Mouse (Mus musculus) liver, embryonic 12.5 days (tissue): ENCODE data around the gene Cckar. TPM values are rescaled to one million over a fixed set of nuclear protein-coding genes. Genes with fewer than 3 reads are reported as not detected.

Source experiments
- ATAC-seq: fragments of 200-750 bp; cut with Nextera tagmentation; 2 replicates; pipeline ENCODE4 v1.8.0; 2017; ENCODE audit warnings: moderate number of reproducible peaks, mild to moderate bottlenecking, moderate library complexity
- H3K27ac ChIP-seq: fragments of 300-500 bp; sonication (generic); 2 replicates; pipeline ENCODE4 v1.5.1; 2016; ENCODE audit warnings: mild to moderate bottlenecking
- H3K27me3 ChIP-seq: fragments of 300-500 bp; sonication (generic); replicated peaks from 2 replicates; pipeline ENCODE4 v1.6.1; 2016; ENCODE audit warnings: mild to moderate bottlenecking, moderate library complexity
- H3K36me3 ChIP-seq: fragments of 300-500 bp; sonication (generic); 2 replicates; pipeline ENCODE4 v1.6.1; 2016; ENCODE audit warnings: mild to moderate bottlenecking, moderate library complexity
- H3K4me1 ChIP-seq: fragments of 300-500 bp; sonication (generic); 2 replicates; pipeline ENCODE4 v1.6.1; 2016
- H3K4me2 ChIP-seq: fragments of 300-500 bp; sonication (generic); 2 replicates; pipeline ENCODE4 v1.6.1; 2016; ENCODE audit warnings: mild to moderate bottlenecking, moderate library complexity
- H3K4me3 ChIP-seq: fragments of 300-500 bp; sonication (generic); 2 replicates; pipeline ENCODE4 v1.5.1; 2016; ENCODE audit warnings: mild to moderate bottlenecking, moderate library complexity
- H3K9ac ChIP-seq: fragments of 300-500 bp; sonication (generic); 2 replicates; pipeline ENCODE4 v1.6.1; 2016; ENCODE audit warnings: mild to moderate bottlenecking, moderate library complexity
- H3K9me3 ChIP-seq: fragments of 300-500 bp; sonication (generic); replicated peaks from 2 replicates; pipeline ENCODE4 v1.6.1; 2016; ENCODE audit warnings: mild to moderate bottlenecking, moderate library complexity
- WGBS: fragments of 180-500 bp; shearing (Covaris S2); methylation state at CpG from one replicate; pipeline ENCODE4 v1.1.7; 2016; ENCODE audit not compliant: insufficient replicate concordance; 5-methylcytosine and 5-hydroxymethylcytosine counted together
- polyA plus RNA-seq: library from polyadenylated mRNA; unstranded; fragments of >200 nt; fragmentation: Nextera tagmentation; extraction: Ambion mirVana; gene quantifications from 2 replicates; pipeline ENCODE4 v1.2.1, GENCODE M21; 2016

The Cckar gene
- polyA plus RNA-seq, 1 experiment from 2014 or later, result 0.12 TPM

- Histone ChIP-seq H3K9ac (no peak overlapping the region), H3K27me3 (0 out of 2 replicates have a peak, but pooled peaks cover 5% of the 10 kb centered on the region), H3K4me3 (no peak overlapping the region), H3K36me3 (no peaks in the 10 kb centered on the region), H3K9me3 (0 out of 2 replicates have a peak, but pooled peaks cover 5% of the 10 kb centered on the region), H3K4me1 (no peaks in the 10 kb centered on the region), H3K27ac (no peak overlapping the region), H3K4me2 (no peak overlapping the region)
- no peak for ATAC-seq
- 48% methylated on average over 4 of the region's 4 CpGs for WGBS
Measured at GRCm38 (mm10) chr5:53671507-53671906, 36.0 kb downstream of the Cckar start.

- Histone ChIP-seq H3K4me2 (no peak overlapping the region), H3K9me3 (0 out of 2 replicates have a peak, but pooled peaks cover 5% of the 10 kb centered on the region), H3K36me3 (no peaks in the 10 kb centered on the region), H3K4me1 (no peaks in the 10 kb centered on the region), H3K27ac (no peak overlapping the region), H3K9ac (no peak overlapping the region), H3K27me3 (0 out of 2 replicates have a peak, but pooled peaks cover 5% of the 10 kb centered on the region), H3K4me3 (no peak overlapping the region)
- no peak for ATAC-seq
- WGBS, result 61% methylated on average over 10 of the region's 10 CpGs
Measured at GRCm38 (mm10) chr5:53670321-53670938, 37.1 kb downstream of the Cckar start.

GRCm38 (mm10) chr5:53668021-53668420 lies 39.5 kb downstream of the Cckar start:
- Histone ChIP-seq H3K36me3 (no peaks in the 10 kb centered on the region), H3K27ac (no peak overlapping the region), H3K9me3 (no peaks in the 10 kb centered on the region), H3K9ac (no peak overlapping the region), H3K4me2 (no peak overlapping the region), H3K4me3 (no peak overlapping the region), H3K27me3 (0 out of 2 replicates have a peak, but pooled peaks cover 5% of the 10 kb centered on the region), H3K4me1 (no peaks in the 10 kb centered on the region)
- ATAC-seq, result no peak
- 70% methylated on average over 5 of the region's 5 CpGs for WGBS

GRCm38 (mm10) chr5:53663665-53664064 lies 43.8 kb downstream of the Cckar start:
- no peak overlapping the region for H3K4me3 ChIP-seq
- H3K9ac ChIP-seq, result no peak overlapping the region
- H3K4me2 ChIP-seq, result no peak overlapping the region
- no peak overlapping the region for H3K27ac ChIP-seq
- ATAC-seq, result no peak
- H3K9me3 ChIP-seq, result no peaks in the 10 kb centered on the region
- no peaks in the 10 kb centered on the region for H3K36me3 ChIP-seq
- no peaks in the 10 kb centered on the region for H3K27me3 ChIP-seq
- no peaks in the 10 kb centered on the region for H3K4me1 ChIP-seq

- Histone ChIP-seq H3K27ac (no peak overlapping the region), H3K4me1 (no peaks in the 10 kb centered on the region), H3K4me2 (no peak overlapping the region), H3K9me3 (no peaks in the 10 kb centered on the region), H3K36me3 (no peaks in the 10 kb centered on the region), H3K27me3 (no peaks in the 10 kb centered on the region), H3K4me3 (no peak overlapping the region), H3K9ac (no peak overlapping the region)
- 20% methylated on average over 1 of the region's 1 CpGs for whole genome bisulfite sequencing
- ATAC-seq, result no peak
Measured at GRCm38 (mm10) chr5:53662413-53662812, 45.1 kb downstream of the Cckar start.

- H3K4me1 ChIP-seq, result no peaks in the 10 kb centered on the region
- no peak overlapping the region for H3K27ac ChIP-seq
- no peak overlapping the region for H3K9ac ChIP-seq
- ATAC-seq, result no peak
- H3K36me3 ChIP-seq, result peaks cover 4% of the 10 kb centered on the region; the same call in 1 of the 2 replicates
- H3K9me3 ChIP-seq, result no peaks in the 10 kb centered on the region
- H3K4me2 ChIP-seq, result no peak overlapping the region
- H3K4me3 ChIP-seq, result no peak overlapping the region
- 43% methylated on average over 2 of the region's 2 CpGs for WGBS
- no peaks in the 10 kb centered on the region for H3K27me3 ChIP-seq
Measured at GRCm38 (mm10) chr5:53661508-53661907, 46.0 kb downstream of the Cckar start.

- Histone ChIP-seq H3K4me2 (no peak overlapping the region), H3K27me3 (no peaks in the 10 kb centered on the region), H3K4me3 (no peak overlapping the region), H3K4me1 (no peaks in the 10 kb centered on the region), H3K9me3 (no peaks in the 10 kb centered on the region), H3K9ac (no peak overlapping the region), H3K27ac (no peak overlapping the region), H3K36me3 (peaks cover 12% of the 10 kb centered on the region)
- 83% methylated on average over 6 of the region's 6 CpGs for WGBS
- no peak for ATAC-seq
Measured at GRCm38 (mm10) chr5:53657925-53658324, 49.6 kb downstream of the Cckar start.

- WGBS, result 20% methylated on average over 1 of the region's 1 CpGs
- Histone ChIP-seq H3K4me3 (no peak overlapping the region), H3K9ac (no peak overlapping the region), H3K36me3 (peaks cover 23% of the 10 kb centered on the region), H3K27ac (no peak overlapping the region), H3K9me3 (no peaks in the 10 kb centered on the region), H3K27me3 (no peaks in the 10 kb centered on the region), H3K4me1 (no peaks in the 10 kb centered on the region), H3K4me2 (no peak overlapping the region)
- no peak for ATAC-seq
Measured at GRCm38 (mm10) chr5:53656596-53656995, 50.9 kb downstream of the Cckar start.

Other genes starting within 250 kb of the Cckar start
- gene Rbpj, start 241.6 kb downstream of the Cckar start, polyA plus RNA-seq, result 14.4 and 14.7 TPM in 2 replicates
- 9.5 and 9.9 TPM in 2 replicates for gene Tbc1d19, start 101.9 kb upstream of the Cckar start, polyA plus RNA-seq